Comparison of ENCODE assay signal across 9 mouse cellular contexts in the genomic region with DNA sequence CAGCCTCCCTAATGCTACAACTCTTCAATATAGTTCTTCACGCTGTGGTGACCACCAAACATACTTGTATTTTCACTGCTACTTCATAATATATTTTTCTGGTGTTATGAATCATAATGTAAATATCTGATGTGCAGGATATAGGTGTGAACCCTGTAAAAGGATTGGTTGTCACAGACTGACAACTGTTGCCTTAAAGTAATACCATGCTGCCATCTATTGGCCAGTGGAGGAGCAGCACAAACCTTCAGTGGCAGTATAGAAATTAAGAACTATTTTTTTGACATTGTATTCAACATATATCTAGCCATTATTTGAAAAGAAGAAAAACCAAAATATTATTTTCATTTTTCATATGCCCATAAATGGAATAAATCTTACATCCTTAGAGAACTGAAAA. TPM values are rescaled to one million over a fixed set of nuclear protein-coding genes. Genes with fewer than 3 reads are reported as not detected.
A peak's percentile ranks its signal among the peaks of the same experiment; 100 is the strongest.
DNase-seq lines count a peak whose midpoint lies in the region; ATAC-seq and TF ChIP-seq lines count a peak whose summit lies in the region.
"Had no signal": no experiment of that assay in that cellular context is flagged by ENCODE, and none has a peak within 500 bp of the region (broad histone marks: within the 10 kb centered on the region; RNA-seq: fewer than 3 reads in every experiment).

No protein-coding gene starts in this region.

- peak; percentile 30 for DNase-seq in cerebellum, adult 11 months
- DNase-seq in testis, postnatal 10 days (ENCODE audit: low spot score): peak; percentile 45
- DNase-seq in testis, postnatal 14 days (ENCODE audit: low spot score): no peak
- peak; percentile 44 to 70 for DNase-seq in cerebellum, postnatal 25 days
- peak; percentile 62 for DNase-seq in kidney, adult 2 months
- peak; percentile 19 for DNase-seq in lung, adult 2 months
- DNase-seq in spleen, postnatal 10 days (ENCODE audit: low spot score in 2 of 2): peak; percentile 31 to 66

- 91% methylated on average over 1 of the region's 1 CpGs for WGBS in kidney, adult 2 months
- WGBS in lung, adult 2 months: 73% methylated on average over 1 of the region's 1 CpGs

- H3K27me3 ChIP-seq in kidney, adult 2 months (replicated peaks; ENCODE audit: control insufficient read depth, insufficient read depth, low read length): no peaks in the 10 kb centered on the region
- H3K27me3 ChIP-seq: hindbrain, embryonic 15.5 days had no signal

- no peak overlapping the region for H3K4me3 ChIP-seq in kidney, adult 2 months (ENCODE audit: insufficient read depth, low read depth, low read length)
- no peak overlapping the region for H3K4me3 ChIP-seq in lung, adult 2 months (replicated peaks; ENCODE audit: extremely low read depth, low read depth, low read length)
- H3K4me3 ChIP-seq: hindbrain, embryonic 15.5 days had no signal

- no peak for TF ChIP-seq POLR2A in kidney, adult 2 months (IDR thresholded peaks at IDR 0.05; ENCODE audit: low read depth, low read length)
- TF ChIP-seq POLR2A in lung, adult 2 months (IDR thresholded peaks at IDR 0.05; ENCODE audit: borderline replicate concordance, extremely low read depth, low read depth, low read length): no peak

- H3K27ac ChIP-seq in kidney, adult 2 months (ENCODE audit: insufficient read depth, low read depth, low read length): no peak overlapping the region
- H3K27ac ChIP-seq: hindbrain, embryonic 15.5 days had no signal

- 0 out of 2 replicates have a peak, but pooled peaks have one; percentile 19 for TF ChIP-seq CTCF in kidney, adult 2 months (conservative IDR thresholded peaks at IDR 0.05; ENCODE audit: insufficient read depth, insufficient read length, low read depth, low read length)
- peak; percentile 43; the same call in 1 of the 2 replicates for TF ChIP-seq CTCF in lung, adult 2 months (IDR thresholded peaks at IDR 0.05; ENCODE audit: insufficient read depth, low read length)

- H3K4me1 ChIP-seq in kidney, adult 2 months (ENCODE audit: control insufficient read depth, insufficient read depth, low read length): no peaks in the 10 kb centered on the region
- no peaks in the 10 kb centered on the region for H3K4me1 ChIP-seq in lung, adult 2 months (ENCODE audit: control insufficient read depth, insufficient read depth, low read length)
- H3K4me1 ChIP-seq: hindbrain, embryonic 15.5 days had no signal

- ATAC-seq in cerebellum, adult (ENCODE audit: insufficient number of reproducible peaks, low FRiP score, low TSS enrichment): no peak

- peaks cover 4% of the 10 kb centered on the region; the same call in 1 of the 2 replicates for H3K36me3 ChIP-seq in kidney, adult 2 months (ENCODE audit: control insufficient read depth, insufficient read depth, low read length)

RNA-seq across cellular contexts. Expression of a gene that starts 40.5 kb away (rescaled TPM):
- 6.5 and 6.7 TPM in 2 replicates for polyA plus RNA-seq in kidney, adult 2 months (2012; rRNA removed)
- polyA plus RNA-seq in lung, adult 2 months (2012; rRNA removed): 7.1 and 8.7 TPM in 2 replicates
